Mouse (Mus musculus) kidney, adult 8-10 months (tissue): ENCODE measurements around the gene Lgals1.

ENCODE experiments used
- DNase-seq, 2 experiments: peaks; one replicate each; pipeline ENCODE4 v3.0.0; 2022

Lgals1 gene

GRCm38 (mm10) chr15:78913632-78914090, 12.9 kb upstream of the Lgals1 start, which contains the start of gene Pdxp:
TSS of gene Pdxp (plus strand) at chr15:78913919.
- peak; percentile 90 to 92 for DNase-seq

GRCm38 (mm10) chr15:78914091-78914822, 12.3 kb upstream of the Lgals1 start:
- no peak for DNase-seq

- no peak for DNase-seq
Observed at GRCm38 (mm10) chr15:78914823-78915659, 11.5 kb upstream of the Lgals1 start.

GRCm38 (mm10) chr15:78915660-78916017, 10.9 kb upstream of the Lgals1 start:
- DNase-seq, result peak; percentile 69 to 75

- DNase-seq, result no peak
Observed at GRCm38 (mm10) chr15:78916052-78916826, 10.3 kb upstream of the Lgals1 start.

GRCm38 (mm10) chr15:78918126-78918525, 8.4 kb upstream of the Lgals1 start:
- no peak for DNase-seq

- DNase-seq, result no peak
Observed at GRCm38 (mm10) chr15:78919914-78920313, 6.6 kb upstream of the Lgals1 start.

- no peak for DNase-seq
Observed at GRCm38 (mm10) chr15:78922700-78923099, 3.8 kb upstream of the Lgals1 start.

GRCm38 (mm10) chr15:78923585-78923984, 2.9 kb upstream of the Lgals1 start:
- no peak for DNase-seq

GRCm38 (mm10) chr15:78925129-78925528, 1.4 kb upstream of the Lgals1 start:
- DNase-seq, result peak; percentile 39 to 55

GRCm38 (mm10) chr15:78927021-78927787, 679 bp downstream of the Lgals1 start:
- peak in 1 of 2 experiments; percentile 33 for DNase-seq

GRCm38 (mm10) chr15:78927788-78928457, 1.4 kb downstream of the Lgals1 start:
- peak; percentile 64 to 68 for DNase-seq

GRCm38 (mm10) chr15:78928539-78928938, 2.0 kb downstream of the Lgals1 start:
- DNase-seq, result no peak

GRCm38 (mm10) chr15:78930192-78930706, 3.7 kb downstream of the Lgals1 start:
- no peak for DNase-seq

GRCm38 (mm10) chr15:78930801-78931426, 4.4 kb downstream of the Lgals1 start:
- no peak for DNase-seq

GRCm38 (mm10) chr15:78931577-78931976, 5.1 kb downstream of the Lgals1 start:
- peak in 1 of 2 experiments; percentile 64 for DNase-seq

- peak; percentile 78 to 89 for DNase-seq
Observed at GRCm38 (mm10) chr15:78934784-78935320, 8.3 kb downstream of the Lgals1 start, which contains the start of gene Nol12. TSS of gene Nol12 (plus strand) at chr15:78934933.

GRCm38 (mm10) chr15:78936403-78936802, 9.9 kb downstream of the Lgals1 start:
- no peak for DNase-seq

GRCm38 (mm10) chr15:78937311-78937710, 10.8 kb downstream of the Lgals1 start:
- DNase-seq, result no peak

GRCm38 (mm10) chr15:78937963-78938362, 11.4 kb downstream of the Lgals1 start:
- DNase-seq, result no peak

- no peak for DNase-seq
Observed at GRCm38 (mm10) chr15:78940325-78940724, 13.8 kb downstream of the Lgals1 start.
